Mouse (Mus musculus): ENCODE results near the gene Pcnx. TPM values are rescaled to one million over a fixed set of nuclear protein-coding genes. Genes with fewer than 3 reads are reported as not detected.
"Not testable (repeated sequence)": the region's sequence is repeated elsewhere in the genome, so short reads cannot be mapped to it uniquely, and the experiment has no call there.

The Pcnx gene
- polyA plus RNA-seq, 1 experiment from 2014 or later: 19.5 TPM

DNA sequence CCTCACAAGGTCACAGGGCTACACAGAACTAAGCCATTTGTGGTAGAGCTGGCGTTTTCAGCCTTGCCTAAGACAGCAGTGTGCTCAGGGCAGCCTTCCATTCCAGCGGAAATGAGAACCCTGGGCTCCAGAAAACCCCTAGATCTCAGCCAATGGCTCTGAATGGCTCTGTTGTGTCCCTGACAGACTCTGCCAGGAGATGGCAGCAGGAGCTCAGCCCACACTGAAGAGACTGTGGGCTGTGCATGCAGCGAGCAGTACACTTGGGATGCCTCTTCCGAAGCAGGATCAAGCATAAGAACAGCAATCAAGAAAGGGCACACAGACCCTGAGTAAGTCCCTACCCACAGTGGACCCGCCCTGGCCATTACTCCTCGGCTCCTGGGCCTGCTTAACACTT is 173.7 kb downstream of the Pcnx start:
- H3K9me3 ChIP-seq (ENCODE audit: control insufficient read depth, low read length); H3K27ac ChIP-seq (ENCODE audit: low read depth, low read length); H3K4me1 ChIP-seq (ENCODE audit: control insufficient read depth, insufficient read depth, low read length); H3K4me2 ChIP-seq (replicated peaks; ENCODE audit: low read depth, low read length); H3K27me3 ChIP-seq (ENCODE audit: control insufficient read depth, insufficient read depth, low read length); H3K4me3 ChIP-seq (ENCODE audit: low read length); H3K9ac ChIP-seq (ENCODE audit: low read depth, low read length); H3K36me3 ChIP-seq (ENCODE audit: control insufficient read depth, insufficient read depth, low read length): not testable (repeated sequence)
- WGBS: no CpG with 5 or more reads among the region's 6 CpGs
- peak; percentile 88 for ATAC-seq (ENCODE audit: low FRiP score, low TSS enrichment)

DNA sequence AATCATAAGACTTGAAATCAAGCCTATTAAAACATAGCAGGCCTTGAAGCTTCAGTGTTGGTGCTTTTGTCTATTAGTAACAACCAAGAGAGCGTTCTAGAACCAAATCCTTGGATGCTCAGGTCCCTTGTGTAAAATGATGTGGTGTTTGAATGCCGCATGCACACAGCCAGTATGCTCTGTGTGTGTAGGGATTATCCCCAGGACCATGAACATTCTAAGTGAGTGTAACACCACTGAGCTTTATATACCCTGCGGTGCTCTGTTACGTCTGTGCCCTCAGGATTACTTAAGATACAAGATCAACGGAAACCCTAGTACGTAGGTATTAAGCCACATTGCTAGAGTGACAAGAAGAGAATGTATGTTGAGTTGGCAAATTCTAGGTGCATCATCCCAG is 174.2 kb downstream of the Pcnx start:
- not testable (repeated sequence) for H3K9ac ChIP-seq (ENCODE audit: low read depth, low read length); H3K36me3 ChIP-seq (ENCODE audit: control insufficient read depth, insufficient read depth, low read length); H3K9me3 ChIP-seq (ENCODE audit: control insufficient read depth, low read length); H3K27ac ChIP-seq (ENCODE audit: low read depth, low read length); H3K4me3 ChIP-seq (ENCODE audit: low read length); ATAC-seq (ENCODE audit: low FRiP score, low TSS enrichment); H3K4me2 ChIP-seq (replicated peaks; ENCODE audit: low read depth, low read length); H3K27me3 ChIP-seq (ENCODE audit: control insufficient read depth, insufficient read depth, low read length); H3K4me1 ChIP-seq (ENCODE audit: control insufficient read depth, insufficient read depth, low read length)
- WGBS: no CpG with 5 or more reads among the region's 6 CpGs

DNA sequence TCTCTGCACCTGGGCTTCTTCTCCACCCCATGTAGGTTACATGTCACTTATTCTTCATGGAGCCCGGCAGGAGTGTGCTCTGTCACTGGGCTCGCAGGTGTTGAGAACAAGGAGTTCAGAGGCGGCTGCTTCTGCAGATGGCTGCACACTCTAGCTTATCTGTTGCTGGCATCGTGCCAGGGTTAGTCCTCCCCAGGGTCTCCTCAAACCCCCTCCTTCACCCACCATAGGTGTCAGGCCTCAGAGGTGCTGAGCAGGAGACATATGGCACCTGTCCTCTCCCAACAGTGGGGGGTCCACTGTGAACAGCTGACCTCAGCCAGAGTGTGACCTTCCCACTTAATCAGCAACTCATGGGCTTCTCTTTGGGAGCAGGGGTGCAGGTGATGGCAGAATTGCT is 184.3 kb downstream of the Pcnx start:
- not testable (repeated sequence) for H3K27me3 ChIP-seq (ENCODE audit: control insufficient read depth, insufficient read depth, low read length); H3K36me3 ChIP-seq (ENCODE audit: control insufficient read depth, insufficient read depth, low read length); H3K9ac ChIP-seq (ENCODE audit: low read depth, low read length); H3K9me3 ChIP-seq (ENCODE audit: control insufficient read depth, low read length); H3K4me3 ChIP-seq (ENCODE audit: low read length); H3K27ac ChIP-seq (ENCODE audit: low read depth, low read length); ATAC-seq (ENCODE audit: low FRiP score, low TSS enrichment); H3K4me2 ChIP-seq (replicated peaks; ENCODE audit: low read depth, low read length); H3K4me1 ChIP-seq (ENCODE audit: control insufficient read depth, insufficient read depth, low read length)
- no CpG with 5 or more reads among the region's 4 CpGs for WGBS

Other genes with a start within 250 kb of the Pcnx start
- gene Ttc9, start 228.8 kb upstream of the Pcnx start, polyA plus RNA-seq (2014; fragmentation: Nextera tagmentation; extraction: Ambion mirVana): 0.55 and 1.2 TPM in 2 replicates
- gene Map3k9, start 78.8 kb upstream of the Pcnx start, polyA plus RNA-seq (2014; fragmentation: Nextera tagmentation; extraction: Ambion mirVana): 0.99 and 1.9 TPM in 2 replicates